Mouse (Mus musculus) ovary, postnatal 10 days (tissue): ENCODE data around the gene Kcmf1.
A peak's percentile ranks its signal among the peaks of the same experiment; 100 is the strongest.

Source experiments
- DNase-seq: peaks from one replicate; pipeline ENCODE4 v3.0.0; 2022; ENCODE audit warnings: low spot score

The Kcmf1 gene

DNA sequence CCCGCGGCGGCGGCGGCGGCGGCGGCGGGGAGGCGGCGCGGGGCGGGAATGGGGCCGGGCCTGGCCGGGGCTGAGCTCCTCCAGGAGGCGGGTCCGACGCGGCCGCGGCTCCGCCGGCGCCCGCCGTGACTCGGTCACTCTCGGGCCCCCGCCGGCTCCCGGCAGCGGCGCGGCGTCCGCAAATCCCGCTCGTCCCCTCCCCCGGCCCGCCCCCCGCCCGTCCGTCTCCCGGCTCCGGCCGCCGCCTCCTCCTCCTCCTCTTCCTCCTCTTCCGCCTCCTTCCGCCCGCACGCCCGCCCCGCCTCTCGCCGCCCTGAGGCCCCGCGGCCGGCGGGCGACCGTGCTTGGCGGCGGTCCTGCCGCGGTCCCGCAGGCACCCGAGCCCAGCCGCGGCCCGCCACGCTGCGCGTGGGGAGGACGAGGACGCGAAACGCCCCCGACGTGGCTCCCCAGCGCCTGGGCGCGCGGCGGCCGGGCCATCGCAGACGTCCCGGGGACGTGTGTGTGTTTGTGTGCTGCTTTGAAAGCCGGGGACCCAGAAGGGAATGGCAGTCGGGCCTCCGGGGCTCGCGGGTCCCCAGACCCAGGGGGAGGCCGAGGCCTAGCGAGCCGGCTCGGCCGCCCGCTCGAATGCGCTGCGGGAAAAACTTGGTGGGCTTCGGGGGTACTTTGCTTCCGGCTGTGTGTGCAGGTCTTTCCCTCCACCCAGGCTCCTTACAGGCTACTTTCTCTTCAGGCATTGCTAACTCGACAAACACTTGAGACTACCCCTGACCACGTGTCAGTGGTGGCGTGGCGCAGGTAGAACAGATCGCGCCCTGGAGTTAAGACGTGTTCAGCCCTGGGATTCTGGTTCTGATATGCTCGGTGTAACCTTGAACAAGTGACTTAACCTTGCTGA is at the start of gene Kcmf1:
Gene Kcmf1, minus strand, starts transcription at position 199 of the 901 bp plus-strand sequence.
- DNase-seq: peak; percentile 55

DNA sequence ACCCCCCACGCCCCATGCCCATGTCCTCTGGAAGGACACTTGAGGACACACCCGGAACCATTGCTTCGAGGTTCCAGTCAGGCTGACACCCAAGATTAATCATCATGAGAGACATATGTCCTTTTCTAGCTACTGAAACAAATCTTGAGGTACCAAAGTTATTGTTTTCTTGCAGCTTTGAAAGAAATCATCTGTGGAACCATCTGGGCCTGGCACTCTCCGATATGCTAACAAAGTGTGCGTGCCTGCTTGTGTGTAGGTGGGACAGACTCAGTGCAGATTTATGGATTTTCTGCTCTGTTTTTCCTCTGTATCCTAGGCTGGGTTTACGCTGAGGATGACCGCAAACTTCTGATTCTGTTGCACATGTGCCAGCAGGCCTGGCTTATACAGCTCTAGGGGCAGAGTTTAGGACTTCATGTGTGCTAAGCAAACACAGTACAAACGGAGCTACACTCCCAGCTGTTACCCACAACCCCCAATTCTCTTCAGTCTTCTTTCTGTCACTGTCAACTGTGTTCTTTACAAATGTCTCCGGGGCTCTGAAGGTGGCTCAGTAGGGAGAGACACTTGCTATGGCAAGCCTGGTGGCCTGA is 49.5 kb upstream of the Kcmf1 start:
- no peak for DNase-seq

DNA sequence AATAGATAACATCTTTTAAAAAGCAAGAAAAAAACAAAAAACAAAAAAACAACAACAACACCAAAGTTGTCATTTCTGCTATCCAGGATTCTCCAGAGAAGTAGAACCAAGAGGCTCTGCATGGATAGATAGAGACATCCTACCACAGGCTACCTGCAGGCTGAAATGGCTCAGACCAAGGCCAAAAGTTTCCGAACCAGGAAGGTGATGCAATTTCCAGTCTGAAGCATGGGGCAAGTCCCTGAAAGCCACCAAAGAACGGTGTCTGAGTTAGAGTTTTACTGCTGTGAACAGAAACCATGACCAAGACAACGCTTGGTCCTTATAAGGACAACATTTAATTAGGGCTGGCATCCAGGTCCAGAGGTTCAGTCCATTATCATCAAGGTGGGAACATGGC is 48.6 kb upstream of the Kcmf1 start:
- no peak for DNase-seq

DNA sequence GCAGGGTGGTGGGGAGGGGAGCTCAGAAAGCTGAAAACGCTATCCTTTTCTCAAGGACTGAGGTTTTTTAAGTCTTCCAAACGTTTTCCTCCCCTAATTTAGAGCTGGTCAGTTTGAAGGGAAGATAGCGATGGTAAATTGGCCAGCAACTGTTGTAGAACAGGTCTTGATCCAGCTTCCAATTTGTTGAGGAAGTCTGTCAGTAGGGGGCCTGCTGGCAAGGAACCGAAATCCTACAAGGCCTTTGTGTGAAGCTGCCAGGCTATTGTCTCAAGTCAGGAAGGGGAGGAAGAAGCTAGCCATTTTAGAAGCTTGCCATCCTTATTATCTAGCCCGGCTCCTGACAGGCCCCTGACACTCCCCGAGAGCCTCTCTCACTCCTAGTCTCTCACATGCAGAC is 48.2 kb upstream of the Kcmf1 start:
- DNase-seq: no peak

DNA sequence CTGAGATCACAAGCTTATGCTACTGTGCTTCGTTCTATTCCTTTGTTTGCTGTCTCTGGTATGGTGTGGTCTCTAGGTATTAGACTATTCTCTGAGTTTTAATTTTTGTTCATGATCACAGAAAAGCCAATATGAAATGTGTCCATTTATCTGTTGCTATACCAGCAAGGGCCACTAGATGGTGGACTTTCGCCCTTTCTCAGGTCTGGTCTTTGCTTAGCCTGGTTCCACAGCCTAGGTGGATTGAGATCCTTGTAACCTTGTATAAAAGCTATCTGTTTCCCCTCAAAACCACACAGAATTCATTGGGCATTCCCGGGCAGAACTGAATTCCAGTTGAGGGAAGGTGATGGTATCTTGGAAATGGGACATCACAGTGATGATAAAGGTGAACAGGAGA is 40.7 kb upstream of the Kcmf1 start:
- DNase-seq: peak; percentile 46

DNA sequence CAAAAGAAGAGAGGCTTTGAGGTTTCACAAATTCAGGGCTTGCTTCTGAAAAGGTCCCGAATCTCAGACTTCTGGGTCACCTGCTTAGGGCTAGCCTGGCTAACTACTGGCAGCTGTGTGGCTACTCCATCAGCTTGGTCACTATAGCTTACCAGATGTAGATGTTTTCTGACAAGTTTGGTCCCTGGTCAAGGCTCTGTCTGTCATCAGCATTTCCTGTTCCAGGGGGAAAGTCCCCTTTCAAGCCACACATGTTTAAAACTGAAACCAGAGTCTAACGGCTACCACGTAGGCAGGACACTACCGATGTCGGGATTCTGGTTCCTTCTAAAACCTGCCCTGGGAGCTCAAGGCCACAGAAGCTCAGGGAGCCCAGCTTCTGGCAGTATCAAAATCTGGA is 38.1 kb upstream of the Kcmf1 start:
- no peak for DNase-seq

DNA sequence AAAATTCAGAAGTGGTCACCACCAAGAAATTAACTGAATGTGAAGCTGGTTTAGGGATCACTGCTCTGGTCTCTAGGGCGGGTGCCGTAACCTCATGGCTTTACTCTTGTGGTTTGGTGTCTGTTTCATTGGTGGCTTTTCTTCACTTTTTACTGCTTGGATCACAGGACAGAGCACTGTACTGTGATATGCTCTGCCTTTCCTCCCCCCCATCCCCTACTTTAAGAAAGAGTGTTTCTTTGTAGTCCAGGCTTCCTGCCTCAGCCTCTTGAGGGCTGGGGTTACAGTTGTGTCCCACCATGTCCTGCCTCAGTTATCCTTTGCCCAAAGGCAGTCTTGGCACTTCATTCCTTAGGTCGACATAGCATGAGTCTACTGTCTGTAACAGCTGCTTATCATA is 37.7 kb upstream of the Kcmf1 start:
- DNase-seq: no peak

DNA sequence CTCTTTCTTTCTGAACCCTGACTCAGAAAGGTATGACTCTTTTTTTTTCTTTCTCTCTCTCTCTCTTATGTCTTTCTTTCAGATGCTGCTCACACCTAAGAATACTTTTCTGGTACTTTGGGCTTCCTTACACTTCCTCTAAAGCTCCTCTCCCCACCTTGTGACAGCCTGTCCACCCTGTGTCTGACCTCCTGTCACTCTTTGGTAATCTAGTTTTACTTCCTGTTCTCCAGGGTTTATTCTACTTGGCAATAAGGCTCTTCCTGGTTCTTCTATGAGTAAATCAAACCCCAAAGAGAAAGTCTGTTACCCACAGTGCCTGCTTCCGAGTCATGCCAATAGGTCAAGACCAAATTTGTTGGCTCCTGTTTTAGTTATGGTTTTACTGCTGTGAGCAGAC is 33.2 kb upstream of the Kcmf1 start:
- no peak for DNase-seq

DNA sequence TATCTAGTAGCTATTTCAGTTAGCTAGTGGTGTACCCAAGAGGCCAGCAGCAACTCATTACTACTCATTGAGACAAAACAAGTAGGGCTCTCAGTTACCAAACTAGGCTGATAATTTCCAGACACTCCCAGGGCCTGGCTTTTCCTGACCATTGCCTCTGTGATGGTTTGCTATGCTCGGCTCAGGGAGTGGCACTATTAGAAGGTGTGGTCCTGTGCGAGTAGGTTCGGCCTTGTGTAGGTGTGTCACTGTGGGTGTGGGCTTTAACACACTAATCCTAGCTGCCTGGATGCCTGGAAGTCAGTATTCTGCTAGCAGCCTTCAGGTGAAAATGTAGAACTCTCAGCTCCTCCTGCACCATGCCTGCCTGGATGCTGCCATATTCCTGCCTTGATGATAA is 31.8 kb upstream of the Kcmf1 start:
- DNase-seq: no peak

DNA sequence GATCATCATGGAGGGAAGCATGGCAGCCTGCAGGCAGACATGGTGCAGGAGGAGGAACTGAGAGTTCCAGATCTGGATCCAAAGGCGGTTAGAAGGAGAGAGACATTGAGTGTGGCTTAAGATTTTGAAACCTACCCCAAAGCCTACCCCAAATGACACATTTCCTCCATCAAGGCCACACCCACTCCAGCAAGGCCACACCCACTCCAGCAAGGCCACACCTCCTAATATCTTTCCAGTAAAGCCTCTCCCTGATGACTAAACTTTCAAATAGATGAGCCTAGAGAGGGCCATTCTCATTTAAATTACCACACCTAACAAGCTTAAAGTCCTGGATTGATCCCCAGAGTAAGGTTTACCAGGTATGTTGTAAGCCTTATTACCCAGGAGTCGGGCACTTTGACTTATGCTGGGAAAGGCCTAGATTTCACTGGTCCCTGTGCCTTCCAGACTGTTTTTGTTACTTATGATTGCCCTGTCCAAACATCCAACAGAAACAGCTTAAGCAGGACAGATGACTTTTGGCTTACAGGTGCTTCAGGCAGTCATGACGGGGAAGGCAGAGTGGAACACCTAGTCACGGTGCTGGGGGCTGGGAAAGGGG is 30.1 kb upstream of the Kcmf1 start:
- no peak for DNase-seq

DNA sequence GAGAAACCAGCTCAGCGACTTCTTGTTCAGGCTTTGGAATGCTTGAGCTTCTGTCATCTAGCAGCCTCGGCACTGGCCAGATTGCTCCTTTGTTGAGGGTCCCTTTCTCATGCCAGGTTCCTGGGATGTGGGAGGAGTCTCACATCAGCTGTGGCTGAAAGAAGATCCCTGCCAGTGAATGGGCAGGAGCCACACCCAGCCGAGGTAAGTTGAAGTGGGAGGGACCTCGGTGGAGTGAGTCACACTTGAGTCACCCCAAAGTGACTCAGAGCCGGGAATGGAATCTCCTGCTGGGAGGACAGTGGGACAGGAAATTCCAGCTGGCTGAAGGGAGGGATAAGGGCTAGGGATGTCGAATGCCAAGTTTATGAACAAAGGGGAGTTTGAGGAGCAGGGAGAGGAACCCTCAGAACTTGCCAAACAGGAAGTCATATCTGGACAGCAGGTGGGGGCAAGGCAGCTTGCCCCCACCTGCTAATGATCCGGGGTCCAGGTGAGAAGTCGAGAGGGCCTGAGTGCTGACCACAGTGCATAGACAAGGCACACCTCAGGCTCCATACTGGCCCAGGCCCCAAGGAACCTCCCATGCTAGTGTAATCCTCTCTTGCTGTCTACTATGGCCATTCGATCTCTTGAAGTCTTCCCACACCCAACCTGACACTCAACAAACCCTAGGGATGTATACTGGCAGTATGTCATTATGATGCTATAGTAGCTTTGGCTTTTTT is 27.1 kb upstream of the Kcmf1 start:
- DNase-seq: no peak

DNA sequence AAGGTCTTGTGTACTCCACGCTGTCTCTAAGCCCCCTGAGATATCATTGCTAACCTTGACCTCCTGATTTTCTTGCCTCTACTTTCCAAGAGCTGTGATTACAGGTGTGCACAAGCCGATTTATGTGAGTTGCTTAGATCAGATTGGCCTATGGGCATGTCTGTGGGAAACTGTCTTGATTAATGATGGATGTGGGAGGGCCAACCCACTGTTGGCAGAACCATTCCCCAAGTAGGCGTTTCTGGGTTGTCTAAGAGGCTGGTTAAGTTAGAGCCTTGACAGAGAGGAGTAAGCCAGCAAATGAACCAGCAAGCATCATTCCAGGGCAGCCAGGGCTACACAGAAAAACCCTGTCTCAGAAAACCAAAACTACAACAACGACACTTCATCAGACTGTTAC is 26.3 kb upstream of the Kcmf1 start:
- DNase-seq: no peak

DNA sequence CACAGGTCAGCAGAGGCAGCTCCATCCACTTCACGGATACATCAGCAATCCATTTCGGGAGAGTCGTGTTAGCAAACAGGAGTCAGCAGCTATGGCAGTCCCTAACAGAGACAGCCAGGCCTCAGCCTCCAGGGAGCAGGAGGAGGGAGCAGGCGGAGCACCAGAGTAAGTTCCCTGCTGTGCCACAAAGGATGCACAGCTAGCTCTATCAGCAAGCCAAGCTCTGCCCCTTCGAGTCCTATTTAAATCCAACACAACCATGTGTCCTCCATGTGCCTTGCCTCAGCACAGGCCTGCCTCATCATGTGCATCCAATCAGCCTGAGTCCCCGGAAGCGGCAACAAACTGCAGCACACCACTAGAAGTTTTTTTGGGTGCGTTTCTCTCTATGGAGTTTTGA is 23.6 kb upstream of the Kcmf1 start:
- no peak for DNase-seq

DNA sequence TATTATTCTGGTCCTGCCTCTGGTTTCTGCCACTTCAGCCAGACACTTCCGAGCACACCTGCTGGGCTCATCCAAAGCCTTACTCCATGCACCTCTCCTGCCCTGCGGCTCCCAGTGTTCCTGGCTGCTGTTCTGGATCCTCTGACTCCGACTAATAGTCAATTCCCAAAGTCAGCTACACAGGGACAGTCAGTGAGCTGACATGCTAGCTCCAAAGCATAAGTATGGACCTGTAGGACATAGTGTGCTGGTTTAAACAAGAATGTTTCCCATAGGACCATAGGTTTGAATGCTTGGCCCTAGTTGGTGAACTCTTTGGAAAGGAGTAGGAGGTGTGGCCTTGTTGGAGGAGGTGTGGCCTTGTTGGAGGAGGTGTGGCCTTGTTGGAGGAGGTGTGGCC is 21.3 kb upstream of the Kcmf1 start:
- no peak for DNase-seq

DNA sequence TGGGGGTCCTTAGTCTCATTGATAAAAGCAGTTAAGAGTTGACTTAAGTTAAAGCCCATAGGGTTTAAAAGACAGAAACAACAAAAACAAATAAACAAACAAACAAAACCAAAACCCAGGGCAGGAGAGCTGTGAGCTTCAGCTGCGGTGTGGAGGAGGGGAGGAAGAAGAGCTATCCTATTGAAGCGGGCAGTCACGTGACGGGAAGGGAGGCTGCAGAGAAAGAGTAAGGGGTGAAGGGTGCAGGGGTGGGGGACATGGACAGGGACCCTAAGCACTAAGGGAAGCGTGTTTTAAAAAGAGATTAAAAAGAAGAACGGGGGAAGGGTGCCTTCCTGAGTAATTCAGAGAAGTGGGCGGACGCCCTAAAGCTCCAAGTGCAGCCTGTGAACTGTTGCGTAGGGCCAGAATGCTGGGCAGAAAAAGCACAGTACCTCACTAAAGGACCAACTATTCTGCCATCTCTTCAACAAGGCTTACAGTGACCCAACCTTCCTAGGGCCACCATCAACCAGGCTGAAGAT is 18.8 kb upstream of the Kcmf1 start:
- DNase-seq: no peak

DNA sequence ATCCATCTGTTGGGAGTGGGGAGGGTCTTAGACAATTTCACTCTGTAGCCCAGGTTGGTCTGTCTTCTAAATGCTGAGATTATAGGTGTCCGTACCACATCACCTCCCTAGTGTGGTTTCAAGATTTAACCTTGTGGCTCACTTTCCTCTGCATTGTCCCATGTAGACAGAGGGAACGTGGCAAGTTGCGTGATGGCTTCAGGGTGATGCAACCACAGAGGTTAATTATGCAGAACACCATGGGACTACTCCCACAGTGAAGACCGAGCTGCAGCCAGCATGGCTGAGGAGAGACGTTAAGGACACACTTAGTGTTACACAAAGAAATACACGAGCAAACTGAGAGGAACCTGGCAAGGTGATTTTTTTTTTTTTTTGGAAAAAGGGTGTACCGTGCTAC is 16.6 kb upstream of the Kcmf1 start:
- DNase-seq: no peak

DNA sequence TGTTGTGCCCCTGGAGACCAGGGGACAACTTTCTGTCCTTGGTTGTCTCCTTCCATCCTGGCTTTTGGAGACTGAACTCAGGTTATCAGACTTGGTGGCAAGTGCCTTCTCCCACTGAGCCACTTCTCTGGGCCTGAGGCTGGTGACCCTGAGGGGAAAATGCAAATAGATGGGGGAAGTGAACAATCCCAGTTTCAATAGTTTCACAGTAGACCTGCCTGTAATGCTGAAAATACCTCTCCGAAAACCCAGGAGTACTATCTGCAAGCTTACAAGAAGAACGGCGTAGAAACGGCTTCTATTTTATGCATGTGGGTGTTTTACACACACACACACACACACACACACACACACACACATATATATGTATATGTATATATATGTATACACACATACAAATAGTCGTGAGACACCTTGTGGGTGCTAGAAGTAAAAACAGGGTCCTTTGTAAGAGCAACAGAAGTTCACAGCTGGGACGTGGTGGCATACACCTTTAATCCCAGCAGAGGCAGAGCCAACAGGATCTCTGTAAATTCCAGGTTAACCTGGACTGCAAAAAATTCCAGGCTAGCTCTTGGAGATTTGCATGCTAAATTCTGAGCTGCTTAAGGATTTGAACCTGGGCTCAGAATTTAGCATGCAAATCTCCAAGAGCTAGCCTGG is 14.4 kb upstream of the Kcmf1 start:
- DNase-seq: no peak

DNA sequence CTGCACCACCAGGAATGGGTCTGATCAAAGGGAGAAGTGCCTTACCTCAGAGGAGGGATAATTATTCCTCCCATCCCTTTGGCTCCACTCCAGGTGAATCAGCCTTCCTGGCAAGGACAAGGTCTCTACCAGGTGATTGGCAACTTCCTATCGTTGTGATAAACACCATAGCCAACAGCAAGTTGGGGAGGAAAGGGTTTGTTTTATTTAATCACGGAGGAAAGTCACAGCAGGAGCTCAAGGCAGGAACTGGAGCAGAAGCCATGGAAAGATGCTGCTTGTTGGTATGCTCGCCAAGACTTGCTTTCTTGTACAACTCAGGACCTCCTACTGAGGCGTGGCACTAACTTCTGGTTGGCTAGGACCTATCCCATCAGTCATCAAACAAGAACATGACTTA is 11.5 kb upstream of the Kcmf1 start:
- DNase-seq: no peak

DNA sequence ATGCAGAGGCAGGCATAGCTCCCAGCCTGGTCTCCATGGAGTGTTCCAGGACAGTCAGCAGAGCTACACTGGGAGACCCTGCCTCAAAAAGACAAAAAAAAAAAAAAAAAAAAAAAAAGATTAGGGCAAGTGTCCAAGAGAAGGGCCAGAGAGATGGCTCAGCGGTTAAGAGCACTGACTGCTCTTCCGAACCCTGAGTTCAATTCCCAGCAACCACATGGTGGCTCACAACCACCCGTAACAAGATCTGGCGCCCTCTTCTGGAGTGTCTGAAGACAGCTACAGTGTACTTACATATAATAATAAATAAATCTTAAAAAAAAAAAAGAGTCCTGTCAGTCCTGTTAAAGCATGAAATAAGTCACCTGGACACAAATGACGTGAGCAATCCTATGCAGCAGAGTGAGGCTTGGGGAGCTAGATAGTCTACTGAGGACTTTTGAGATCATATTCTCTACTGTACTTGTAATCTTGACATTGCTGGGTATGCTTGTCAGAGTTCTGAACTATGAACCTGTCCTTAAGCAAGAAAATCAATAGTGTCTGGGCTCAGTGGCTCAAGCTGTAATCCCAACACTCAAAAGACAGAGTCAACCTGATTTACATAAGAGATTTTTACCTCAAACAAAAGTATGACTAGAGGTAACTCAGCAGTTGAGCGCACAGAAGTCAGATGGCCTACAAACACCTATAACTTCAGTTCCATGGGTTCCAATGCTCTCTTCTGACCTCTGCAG is 2.6 kb upstream of the Kcmf1 start:
- no peak for DNase-seq

DNA sequence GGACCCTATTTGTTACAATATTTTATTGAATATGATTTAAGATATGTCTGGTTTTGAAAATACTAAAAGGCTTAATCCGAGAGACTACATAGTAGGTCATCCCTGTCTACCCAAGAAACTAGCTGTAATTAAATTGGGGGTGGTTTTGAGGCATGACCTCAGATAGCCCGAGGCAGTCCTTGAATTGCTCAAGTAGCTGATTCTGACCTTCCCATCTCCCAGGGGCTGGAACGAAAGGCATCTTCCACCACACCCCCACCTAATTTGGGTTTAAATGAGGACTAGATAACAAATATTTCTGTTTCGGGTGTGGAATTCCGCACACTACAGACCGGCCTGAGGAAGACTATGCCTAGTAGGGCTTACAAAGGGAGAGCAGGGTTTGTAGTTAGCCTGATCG is 1.2 kb upstream of the Kcmf1 start:
- DNase-seq: no peak

DNA sequence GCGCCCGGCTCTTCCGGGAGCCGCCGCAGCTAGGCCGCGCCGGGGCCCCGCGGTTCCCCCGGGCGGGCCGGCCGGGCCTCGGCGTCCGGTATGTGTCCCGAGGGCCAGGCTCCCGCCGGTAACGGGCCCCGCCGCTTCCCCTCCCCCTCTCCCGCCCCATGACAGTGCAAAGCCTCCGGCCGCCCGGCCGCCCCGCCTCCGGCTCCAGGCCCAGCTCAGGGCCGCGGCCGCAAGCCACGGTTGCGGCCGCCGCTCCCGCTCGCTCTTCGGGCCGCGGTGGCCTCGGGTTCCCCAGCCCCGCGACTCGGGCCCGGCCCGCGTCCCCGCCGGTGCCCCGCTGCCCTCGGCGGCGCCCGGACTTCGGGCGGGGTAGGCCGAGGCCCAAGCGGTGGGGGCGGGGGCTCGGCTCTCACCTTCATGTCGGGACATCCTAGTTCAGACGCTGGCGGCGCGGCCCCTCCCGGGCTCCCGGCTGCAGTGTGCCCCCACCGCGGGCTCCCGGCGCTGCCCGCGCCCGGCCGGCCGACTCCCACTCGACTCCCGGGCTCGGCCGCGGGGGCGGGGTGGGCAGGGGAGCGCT is 488 bp downstream of the Kcmf1 start:
- DNase-seq: peak; percentile 46
